Mouse (Mus musculus): Measurements from ENCODE around the gene Prmt7.

DNA sequence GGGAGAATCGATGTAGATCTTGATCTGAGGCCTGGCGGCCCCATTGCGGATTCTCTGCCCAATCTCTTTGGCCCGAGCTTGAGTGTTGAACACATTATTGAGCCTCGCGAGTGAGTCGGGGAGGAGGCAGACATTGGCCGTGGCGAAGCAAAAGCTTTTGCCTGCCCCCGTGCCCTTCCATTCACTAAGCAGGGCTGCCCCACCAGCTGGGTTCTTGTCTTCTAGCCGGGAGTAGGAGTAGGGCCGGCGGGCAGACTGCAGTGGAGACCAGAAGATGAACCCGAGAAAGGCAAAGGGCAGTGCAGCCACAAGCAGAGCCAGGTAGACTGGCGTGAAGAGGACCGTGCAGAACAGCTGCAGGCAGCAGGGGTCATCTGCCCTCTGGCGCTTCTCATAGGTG is 54.7 kb downstream of the Prmt7 start:
- TF ChIP-seq CTCF (IDR thresholded peaks at IDR 0.05; ENCODE audit: borderline replicate concordance, extremely low read depth, insufficient read depth, insufficient read length) (no peak), POLR2A (IDR thresholded peaks at IDR 0.05; ENCODE audit: borderline replicate concordance, extremely low read depth, insufficient read depth, insufficient read length, poor library complexity, severe bottlenecking) (no peak)
